22 mouse cellular contexts compared by ENCODE assay signal in genomic region chr4:155401121-155401520, GRCm38 (mm10). TPM values are rescaled to one million over a fixed set of nuclear protein-coding genes. Genes with fewer than 3 reads are reported as not detected.
"Had no signal": no experiment of that assay in that cellular context is flagged by ENCODE, and none has a peak within 500 bp of the region (broad histone marks: within the 10 kb centered on the region; RNA-seq: fewer than 3 reads in every experiment).

No protein-coding gene starts in this region.

- H3K9ac ChIP-seq: kidney, embryonic 15.5 days; limb, embryonic 13.5 days; liver, embryonic 12.5 days; liver, embryonic 15.5 days; midbrain, embryonic 12.5 days; midbrain, embryonic 15.5 days; neural tube, embryonic 12.5 days; neural tube, embryonic 15.5 days; stomach, embryonic 15.5 days had no signal

- H3K4me3 ChIP-seq: kidney, embryonic 15.5 days; left cerebral cortex, adult 2 months; limb, embryonic 10.5 days; limb, embryonic 13.5 days; liver, embryonic 12.5 days; liver, embryonic 15.5 days; midbrain, embryonic 12.5 days; midbrain, embryonic 15.5 days; neural tube, embryonic 12.5 days; neural tube, embryonic 15.5 days; stomach, embryonic 15.5 days had no signal

- ATAC-seq: liver, embryonic 12.5 days; midbrain, embryonic 15.5 days had no signal

- H3K27ac ChIP-seq: kidney, embryonic 15.5 days; left cerebral cortex, adult 2 months; limb, embryonic 10.5 days; limb, embryonic 13.5 days; liver, embryonic 12.5 days; liver, embryonic 15.5 days; midbrain, embryonic 12.5 days; midbrain, embryonic 15.5 days; neural tube, embryonic 12.5 days; neural tube, embryonic 15.5 days; stomach, embryonic 15.5 days had no signal

- DNase-seq: kidney, postnatal 10 days; kidney, postnatal 36 days; layer of hippocampus, postnatal 36 days; liver; lung, adult 2 months; lung, postnatal 14 days; lung, postnatal 4 days; right cerebral cortex, adult 18-20 months; right cerebral cortex, postnatal 14 days; spleen, adult 18-20 months; thymus, postnatal 36 days had no signal

- H3K9me3 ChIP-seq: limb, embryonic 10.5 days; limb, embryonic 13.5 days; liver, embryonic 12.5 days; liver, embryonic 15.5 days; midbrain, embryonic 12.5 days; midbrain, embryonic 15.5 days; neural tube, embryonic 12.5 days; neural tube, embryonic 15.5 days; stomach, embryonic 15.5 days had no signal

- H3K36me3 ChIP-seq: kidney, embryonic 15.5 days; limb, embryonic 10.5 days; limb, embryonic 13.5 days; liver, embryonic 12.5 days; liver, embryonic 15.5 days; midbrain, embryonic 12.5 days; midbrain, embryonic 15.5 days; neural tube, embryonic 12.5 days; neural tube, embryonic 15.5 days; stomach, embryonic 15.5 days had no signal

- H3K4me2 ChIP-seq: kidney, embryonic 15.5 days; limb, embryonic 13.5 days; liver, embryonic 12.5 days; liver, embryonic 15.5 days; midbrain, embryonic 12.5 days; midbrain, embryonic 15.5 days; neural tube, embryonic 12.5 days; neural tube, embryonic 15.5 days; stomach, embryonic 15.5 days had no signal

RNA-seq across cellular contexts. Expression of gene Gabrd, which starts 3.2 kb away (rescaled TPM):
- polyA plus RNA-seq: kidney, embryonic 15.5 days; limb, embryonic 10.5 days; liver, embryonic 12.5 days; liver, embryonic 15.5 days; midbrain, embryonic 12.5 days; stomach, embryonic 15.5 days had no signal
